Mouse (Mus musculus) mesoderm, embryonic 11.5 days (tissue): ENCODE data around the gene Rasl10a.

Source experiments
- DNase-seq: peaks from one replicate; pipeline ENCODE4 v3.0.0-alpha.2; 2012; ENCODE audit warnings: low read depth, low spot score

The Rasl10a gene

GRCm38 (mm10) chr11:5057856-5058641 is at the start of gene Rasl10a:
TSS of gene Rasl10a (plus strand) at chr11:5058128.
- no peak for DNase-seq

GRCm38 (mm10) chr11:5008867-5009266 is 49.1 kb upstream of the Rasl10a start:
- no peak for DNase-seq

GRCm38 (mm10) chr11:5009354-5010074 is 48.4 kb upstream of the Rasl10a start:
- DNase-seq = no peak

- DNase-seq = no peak
These were observed 47.7 kb upstream of the Rasl10a start for GRCm38 (mm10) chr11:5010205-5010604.

- DNase-seq = no peak
These were observed 46.4 kb upstream of the Rasl10a start for GRCm38 (mm10) chr11:5011480-5011879.

- DNase-seq = no peak
These were observed 45.7 kb upstream of the Rasl10a start for GRCm38 (mm10) chr11:5012213-5012715.

GRCm38 (mm10) chr11:5015720-5016119 is 42.2 kb upstream of the Rasl10a start:
- DNase-seq = peak; percentile 9

GRCm38 (mm10) chr11:5016286-5016685 is 41.6 kb upstream of the Rasl10a start:
- DNase-seq = no peak

GRCm38 (mm10) chr11:5017506-5017905 is 40.4 kb upstream of the Rasl10a start:
- no peak for DNase-seq

- no peak for DNase-seq
These were observed 32.8 kb upstream of the Rasl10a start for GRCm38 (mm10) chr11:5025108-5025507.

- DNase-seq = no peak
These were observed 29.7 kb upstream of the Rasl10a start for GRCm38 (mm10) chr11:5028228-5028627.

GRCm38 (mm10) chr11:5032706-5033105 is 25.2 kb upstream of the Rasl10a start:
- no peak for DNase-seq

- DNase-seq = no peak
These were observed 24.8 kb upstream of the Rasl10a start for GRCm38 (mm10) chr11:5033136-5033535.

- DNase-seq = no peak
These were observed 22.5 kb upstream of the Rasl10a start for GRCm38 (mm10) chr11:5035421-5035820.

GRCm38 (mm10) chr11:5037146-5037854 is 20.6 kb upstream of the Rasl10a start:
- no peak for DNase-seq

GRCm38 (mm10) chr11:5040585-5040984 is 17.3 kb upstream of the Rasl10a start:
- no peak for DNase-seq

GRCm38 (mm10) chr11:5041144-5041780 is 16.7 kb upstream of the Rasl10a start:
- DNase-seq = no peak

- no peak for DNase-seq
These were observed 15.1 kb upstream of the Rasl10a start for GRCm38 (mm10) chr11:5042645-5043381.

GRCm38 (mm10) chr11:5046321-5046926 is 11.5 kb upstream of the Rasl10a start:
- DNase-seq = no peak

GRCm38 (mm10) chr11:5051629-5052028 is 6.3 kb upstream of the Rasl10a start:
- DNase-seq = no peak
